Mouse (Mus musculus): ENCODE data around the gene Phf3. TPM values are rescaled to one million over a fixed set of nuclear protein-coding genes. Genes with fewer than 3 reads are reported as not detected.

The Phf3 gene
- polyA plus RNA-seq, 1 experiment from 2014 or later: 35.0 TPM

GRCm38 (mm10) chr1:30755453-30756224, 118.1 kb downstream of the Phf3 start:
- Histone ChIP-seq H3K36me3 (no peaks in the 10 kb centered on the region), H3K4me1 (no peaks in the 10 kb centered on the region), H3K4me2 (no peak overlapping the region), H3K27ac (no peak overlapping the region), H3K9ac (no peak overlapping the region), H3K9me3 (no peaks in the 10 kb centered on the region), H3K4me3 (no peak overlapping the region), H3K27me3 (no peaks in the 10 kb centered on the region)
- no peak for ATAC-seq (ENCODE audit: borderline replicate concordance, extremely low read depth, low FRiP score, low TSS enrichment)
- 65% methylated on average over 3 of the region's 3 CpGs for WGBS

Other genes with a start within 250 kb of the Phf3 start
- 0.21 TPM in 1 of 2 replicates, not detected in the other for gene AC153137.1, start 104.0 kb upstream of the Phf3 start, polyA plus RNA-seq (2015; fragmentation: Nextera tagmentation; extraction: Ambion mirVana)